Mouse (Mus musculus) gastrocnemius, adult 2 months (tissue): ENCODE data around the gene Mast4. TPM values are rescaled to one million over a fixed set of nuclear protein-coding genes. Genes with fewer than 3 reads are reported as not detected.

ENCODE experiments used
- DNase-seq: peaks from one replicate; pipeline ENCODE4 v3.0.0; 2022
- H3K27ac ChIP-seq: fragments of 200-600 bp; 2 replicates; pipeline ENCODE4 v1.8.1; 2022; ENCODE audit warnings: mild to moderate bottlenecking
- H3K4me3 ChIP-seq: fragments of 200-600 bp; 2 replicates; pipeline ENCODE4 v1.8.1; 2022; ENCODE audit warnings: mild to moderate bottlenecking, moderate library complexity
- CTCF ChIP-seq: fragments of 200-600 bp; IDR thresholded peaks from 2 replicates; pipeline ENCODE4 v1.8.1; 2022; ENCODE audit warnings: antibody characterized with exemption, mild to moderate bottlenecking, moderate library complexity
- intact Hi-C: fragments of 180-260 bp; cut with DNase I; formaldehyde crosslinking; loops from one replicate; pipeline ENCODE4 v1.15.1; 2025
- total RNA-seq, 2 experiments: library from RNA; stranded (reverse); gene quantifications; 2 replicates each; pipeline ENCODE4 v1.2.3; 2021

Mast4 gene
- total RNA-seq, 2 experiments from 2014 or later: 47.2 to 49.9 TPM

DNA sequence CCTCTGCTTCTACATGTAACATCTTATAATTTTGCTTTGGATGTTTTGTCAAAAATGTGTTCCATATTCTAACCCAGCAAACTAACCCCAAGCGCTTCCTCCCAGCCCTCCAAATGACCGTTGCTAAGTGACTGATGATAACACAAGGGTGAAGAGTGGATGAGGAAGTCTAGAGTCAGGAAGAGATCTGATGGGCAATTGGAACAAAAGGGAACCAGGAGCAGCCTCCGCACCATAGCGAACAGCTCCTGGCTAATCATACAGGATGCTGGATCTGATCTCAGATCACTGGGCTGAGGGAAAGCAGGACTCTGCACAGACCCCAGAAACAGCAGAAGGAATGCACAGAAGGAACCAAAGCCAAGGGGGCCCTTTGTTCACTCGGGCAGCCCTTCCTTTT is 190.0 kb downstream of the Mast4 start:
- intact Hi-C loops: no loop called here
- Histone ChIP-seq H3K4me3 (no peak overlapping the region), H3K27ac (no peak overlapping the region)
- no peak for TF ChIP-seq CTCF
- no peak for DNase-seq

DNA sequence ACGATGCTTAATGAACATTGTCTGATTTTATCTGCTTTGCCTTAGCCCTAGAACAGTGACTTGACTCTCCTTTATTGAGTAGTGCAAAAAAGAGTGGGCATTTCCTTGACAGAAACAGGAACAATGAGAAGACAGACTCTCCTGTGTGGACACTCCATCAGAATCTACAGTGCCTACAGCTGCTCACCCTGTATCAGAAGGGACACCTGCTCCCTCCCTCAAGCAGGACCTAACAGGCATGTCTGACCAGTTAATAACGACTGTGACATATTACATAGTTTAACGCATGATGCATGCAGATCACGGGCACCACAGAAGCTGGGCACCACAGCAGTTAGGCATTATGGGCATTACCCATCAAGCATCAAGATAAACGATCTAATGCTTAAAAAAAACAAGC is 193.0 kb downstream of the Mast4 start:
- DNase-seq: no peak
- no peak overlapping the region for H3K4me3 ChIP-seq
- intact Hi-C loops: no loop called here
- no peak for TF ChIP-seq CTCF
- H3K27ac ChIP-seq: no peak overlapping the region

GRCm38 (mm10) chr13:103140051-103140450 is 194.2 kb downstream of the Mast4 start:
- intact Hi-C loops: no loop called here
- Histone ChIP-seq H3K27ac (no peak overlapping the region), H3K4me3 (no peak overlapping the region)
- DNase-seq: no peak
- no peak for TF ChIP-seq CTCF

DNA sequence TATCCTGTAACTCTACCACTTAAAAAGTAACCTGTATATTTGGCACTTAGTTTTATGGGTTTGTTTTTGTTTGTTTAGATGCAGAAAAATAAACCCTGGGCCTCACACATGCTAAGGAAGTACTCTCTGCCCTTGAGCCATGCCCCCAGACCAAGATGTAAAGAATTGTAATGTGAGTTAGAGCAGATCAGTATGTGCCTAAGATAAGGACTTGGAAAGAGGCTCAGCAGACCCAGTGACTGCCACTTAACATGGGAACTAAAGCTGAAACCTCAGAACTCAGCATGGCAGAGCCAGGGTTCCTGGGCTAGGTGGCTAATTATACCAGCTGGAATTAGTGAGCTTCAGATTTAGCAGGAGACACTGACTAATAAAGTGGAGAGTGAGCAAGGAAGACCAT is 196.0 kb downstream of the Mast4 start:
- DNase-seq: no peak
- no peak overlapping the region for H3K4me3 ChIP-seq
- no peak overlapping the region for H3K27ac ChIP-seq
- no peak for TF ChIP-seq CTCF
- intact Hi-C loops: no loop called here

DNA sequence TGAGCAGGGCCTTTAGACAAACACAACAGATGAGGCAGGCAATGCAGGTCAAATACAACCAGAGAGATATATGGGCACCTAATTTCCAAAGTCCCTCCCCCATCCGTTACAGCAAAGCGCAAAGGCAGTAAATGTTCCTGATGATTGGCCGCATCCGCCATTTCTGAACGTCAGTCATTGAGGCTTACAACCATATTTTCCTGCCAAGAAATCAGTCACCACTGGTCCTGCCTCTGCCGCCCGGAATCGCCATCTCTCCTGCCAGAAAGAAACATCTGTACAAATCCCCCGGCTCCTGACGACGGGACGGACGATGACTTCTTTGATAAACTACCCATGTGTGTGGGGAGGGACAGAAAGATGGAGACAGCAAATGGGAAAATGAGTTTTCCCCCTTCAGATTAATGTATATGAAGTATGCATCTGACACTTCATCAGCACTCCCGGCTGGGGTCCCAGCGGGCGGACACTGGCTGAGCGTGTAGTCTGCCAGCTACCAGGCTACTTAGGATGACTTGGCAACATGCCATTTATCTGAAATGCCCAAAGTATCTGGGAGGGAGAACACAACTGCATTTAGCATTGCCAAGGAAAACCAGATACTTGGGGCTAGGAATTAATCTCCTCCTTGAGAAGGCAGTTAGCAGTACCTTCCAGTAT is 198.9 kb downstream of the Mast4 start:
- DNase-seq: no peak
- intact Hi-C loops: no loop called here
- Histone ChIP-seq H3K27ac (no peak overlapping the region), H3K4me3 (no peak overlapping the region)
- no peak for TF ChIP-seq CTCF

GRCm38 (mm10) chr13:103131781-103132180 is 202.5 kb downstream of the Mast4 start:
- DNase-seq: no peak
- Histone ChIP-seq H3K4me3 (no peak overlapping the region), H3K27ac (no peak overlapping the region)
- intact Hi-C loops: no loop called here
- TF ChIP-seq CTCF: no peak

- intact Hi-C loops: no loop called here
- H3K4me3 ChIP-seq: no peak overlapping the region
These were observed 205.0 kb downstream of the Mast4 start for GRCm38 (mm10) chr13:103129130-103129797.

DNA sequence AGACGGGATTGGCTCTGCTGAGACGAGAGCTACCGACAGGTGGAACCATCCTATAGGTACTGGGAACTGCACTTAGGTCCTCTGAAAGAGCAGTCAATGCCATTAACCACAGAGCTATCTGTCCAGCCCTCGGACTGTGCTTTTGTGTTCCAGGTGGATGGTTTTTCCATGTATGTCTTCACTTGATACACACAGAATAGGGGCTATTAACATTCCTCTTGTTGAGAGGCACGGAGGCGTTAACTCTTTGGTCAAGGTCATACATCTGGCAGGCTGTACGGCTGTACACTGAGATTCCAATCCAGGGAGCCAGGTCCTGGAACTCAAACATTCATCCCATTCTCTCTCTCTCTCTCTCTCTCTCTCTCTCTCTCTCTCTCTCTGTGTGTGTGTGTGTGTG is 205.6 kb downstream of the Mast4 start:
- TF ChIP-seq CTCF: no peak
- DNase-seq: no peak
- Histone ChIP-seq H3K4me3 (no peak overlapping the region), H3K27ac (no peak overlapping the region)
- intact Hi-C loops: no loop called here

More at GRCm38 (mm10) chr13:103129130-103129797, 205.0 kb downstream of the Mast4 start:
- DNase-seq: no peak
- H3K27ac ChIP-seq: no peak overlapping the region
- TF ChIP-seq CTCF: no peak

DNA sequence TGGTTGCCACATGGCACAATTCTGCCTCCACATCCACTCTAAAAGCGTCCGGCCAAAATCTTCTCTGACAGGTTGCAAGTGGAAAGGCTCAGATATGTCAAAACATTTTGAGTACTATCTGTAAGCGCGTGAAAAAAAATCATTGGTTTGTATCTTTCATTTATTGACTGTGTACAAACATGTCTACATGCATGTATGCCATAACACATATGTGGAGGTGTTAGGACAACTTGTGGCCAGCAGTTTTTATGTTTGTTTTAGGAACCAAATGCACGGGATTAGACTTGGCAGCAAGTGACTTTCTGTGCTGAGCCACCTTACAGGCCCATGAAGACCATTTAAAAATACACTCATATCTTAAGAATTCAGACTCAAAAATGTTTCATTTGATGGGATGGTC is 206.7 kb downstream of the Mast4 start:
- DNase-seq: no peak
- intact Hi-C loops: no loop called here
- no peak overlapping the region for H3K27ac ChIP-seq
- TF ChIP-seq CTCF: no peak
- no peak overlapping the region for H3K4me3 ChIP-seq

- Histone ChIP-seq H3K27ac (no peak overlapping the region), H3K4me3 (no peak overlapping the region)
- TF ChIP-seq CTCF: no peak
- DNase-seq: no peak
- intact Hi-C loops: no loop called here
These were observed 210.6 kb downstream of the Mast4 start for GRCm38 (mm10) chr13:103123716-103124115.

- no peak for DNase-seq
- intact Hi-C loops: no loop called here
- H3K4me3 ChIP-seq: no peak overlapping the region
- TF ChIP-seq CTCF: no peak
- no peak overlapping the region for H3K27ac ChIP-seq
These were observed 212.2 kb downstream of the Mast4 start for GRCm38 (mm10) chr13:103121796-103122792.

DNA sequence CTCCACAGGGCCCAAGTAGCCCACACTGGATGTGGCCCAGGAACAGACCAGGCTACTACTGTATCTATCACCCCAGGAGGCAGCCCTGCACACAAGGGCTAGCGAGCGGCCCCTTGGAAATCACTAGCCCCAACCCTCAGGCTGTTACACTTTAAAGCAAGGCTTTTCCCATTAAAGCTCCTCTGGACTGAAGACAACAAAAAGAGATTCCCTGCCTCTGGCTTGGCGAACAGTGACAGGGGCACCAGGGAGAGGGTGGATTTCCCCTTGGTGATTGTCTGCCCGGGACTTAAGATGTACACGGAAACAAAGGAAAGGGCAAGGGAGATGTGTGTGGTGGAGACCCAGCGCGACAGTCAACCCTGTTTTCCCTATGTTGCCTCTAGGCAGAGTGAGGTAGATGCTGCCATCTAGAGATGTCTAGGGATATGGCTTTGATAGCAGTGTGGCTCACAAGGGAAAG is 213.6 kb downstream of the Mast4 start:
- no peak for DNase-seq
- peak overlapping the region; percentile 47 for H3K4me3 ChIP-seq
- TF ChIP-seq CTCF: peak; percentile 67
- no peak overlapping the region for H3K27ac ChIP-seq
- intact Hi-C loops: no loop called here

DNA sequence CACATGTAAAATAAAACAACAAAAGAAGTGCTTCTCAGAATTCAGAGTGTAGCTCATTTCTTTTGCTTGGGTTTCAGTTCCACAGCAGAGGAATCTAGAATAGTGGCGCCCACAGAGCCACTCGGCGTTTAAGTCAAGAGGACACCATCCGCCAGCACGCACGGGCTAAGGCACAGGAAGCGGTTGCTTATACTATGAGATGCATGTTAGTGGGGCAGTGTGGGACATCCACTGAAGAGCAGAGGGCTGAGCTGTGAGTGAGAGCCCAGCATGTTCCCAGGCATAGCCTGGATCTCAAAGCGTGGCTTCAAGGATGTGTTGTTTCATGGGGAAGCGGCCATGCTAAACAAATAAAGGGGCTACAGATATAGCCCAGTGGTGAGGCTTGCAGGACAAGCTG is 214.6 kb downstream of the Mast4 start:
- Histone ChIP-seq H3K27ac (no peak overlapping the region), H3K4me3 (no peak overlapping the region)
- TF ChIP-seq CTCF: no peak
- intact Hi-C loops: no loop called here
- DNase-seq: no peak
